Mouse (Mus musculus) monocyte, adult 5-6 weeks (primary cell): ENCODE results near the gene 2310022A10Rik. TPM values are rescaled to one million over a fixed set of nuclear protein-coding genes. Genes with fewer than 3 reads are reported as not detected.
"Not testable (repeated sequence)": the region's sequence is repeated elsewhere in the genome, so short reads cannot be mapped to it uniquely, and the experiment has no call there.

ENCODE experiments used
- ATAC-seq: fragments of 153-309, 156-312 bp; replicated peaks from 2 replicates; pipeline ENCODE4 v1.8.0; 2017; ENCODE audit warnings: mild to moderate bottlenecking; ENCODE audit not compliant: low TSS enrichment, insufficient number of reproducible peaks, severe bottlenecking, poor library complexity, low FRiP score
- total RNA-seq: library from RNA; stranded (forward); fragments of 200-1000, 200-491, 200-594 nt; gene quantifications from 3 replicates; pipeline ENCODE4 v1.2.3, GENCODE M21; 2017

2310022A10Rik gene
- total RNA-seq, 1 experiment from 2014 or later, result 3.6 TPM

DNA sequence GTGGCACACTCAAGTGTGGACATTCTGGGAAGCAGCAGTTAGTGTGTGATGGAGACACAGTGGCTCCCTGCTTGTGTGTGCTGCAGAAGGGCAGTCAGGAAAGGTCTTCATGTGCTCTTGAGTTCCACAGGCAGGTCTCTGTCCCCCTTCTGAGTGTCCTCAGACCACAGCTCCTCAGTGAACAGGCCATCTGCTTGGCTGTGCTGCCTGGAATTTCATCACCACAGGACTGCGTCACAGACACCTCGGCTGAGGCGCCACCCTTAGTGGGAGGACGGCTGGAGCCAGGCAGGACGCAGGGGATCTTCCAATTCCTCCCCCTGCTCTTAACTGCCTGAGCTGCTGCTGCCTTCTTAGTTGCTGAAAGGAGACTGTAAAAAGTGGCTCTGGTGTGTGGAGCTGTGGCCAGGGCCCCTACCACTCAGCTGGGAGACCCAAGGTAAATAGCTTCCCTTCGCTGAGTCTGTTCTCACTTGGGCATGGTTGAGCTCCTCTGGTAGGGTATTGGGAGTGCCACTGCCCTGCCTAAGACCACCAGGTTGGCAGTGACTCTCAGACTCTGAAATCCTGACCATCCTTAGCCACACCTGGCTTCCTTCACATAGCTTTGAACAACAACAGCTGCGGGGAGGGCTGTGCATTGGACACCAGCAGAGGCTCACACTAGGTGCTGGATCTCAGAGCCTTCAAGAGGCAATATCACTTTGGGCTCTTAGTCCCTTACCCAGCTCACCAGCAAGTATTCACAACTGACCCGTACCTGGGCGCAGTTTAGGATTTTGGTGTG lies 52.7 kb downstream of the 2310022A10Rik start:
- ATAC-seq, result 0 out of 2 replicates have a peak, but pooled peaks have one; percentile 40

DNA sequence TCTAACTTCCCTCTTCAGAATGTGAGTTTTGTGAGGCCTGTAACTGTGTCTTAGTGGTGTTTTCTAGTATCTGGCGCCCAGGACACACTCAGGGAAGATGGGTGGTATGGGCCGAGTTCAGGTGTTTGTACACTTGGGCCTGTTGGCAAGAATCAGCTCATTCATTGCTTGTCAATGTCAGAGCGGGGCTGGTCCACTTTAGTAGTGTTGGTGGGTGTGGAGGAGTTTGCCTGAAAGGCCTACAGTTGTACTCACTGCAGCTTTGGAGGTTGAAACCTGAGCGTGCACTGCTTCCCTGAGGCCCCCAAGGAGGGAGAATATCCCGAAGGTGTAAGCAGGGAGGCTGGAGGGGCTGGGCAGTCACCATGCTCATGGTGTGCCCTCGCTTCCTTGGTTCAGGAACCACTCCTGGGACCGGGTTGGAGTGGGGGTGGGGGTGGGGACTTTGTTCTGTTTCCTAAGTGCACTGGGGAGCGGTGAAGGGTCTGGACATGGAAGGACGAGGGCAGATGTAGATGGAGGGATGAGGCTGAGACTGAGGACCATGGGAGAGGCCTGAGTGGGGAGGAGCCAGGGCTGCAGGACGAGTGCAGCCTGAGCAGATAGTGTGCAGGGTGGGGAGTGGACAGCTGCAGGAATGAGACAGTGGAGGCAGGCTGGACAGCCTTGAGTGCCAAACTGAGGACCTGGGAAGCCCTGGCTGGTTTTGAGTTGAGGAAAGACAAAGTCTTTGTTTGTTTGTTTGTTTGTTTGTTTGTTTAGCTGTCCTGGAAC lies 53.6 kb downstream of the 2310022A10Rik start:
- no peak for ATAC-seq

DNA sequence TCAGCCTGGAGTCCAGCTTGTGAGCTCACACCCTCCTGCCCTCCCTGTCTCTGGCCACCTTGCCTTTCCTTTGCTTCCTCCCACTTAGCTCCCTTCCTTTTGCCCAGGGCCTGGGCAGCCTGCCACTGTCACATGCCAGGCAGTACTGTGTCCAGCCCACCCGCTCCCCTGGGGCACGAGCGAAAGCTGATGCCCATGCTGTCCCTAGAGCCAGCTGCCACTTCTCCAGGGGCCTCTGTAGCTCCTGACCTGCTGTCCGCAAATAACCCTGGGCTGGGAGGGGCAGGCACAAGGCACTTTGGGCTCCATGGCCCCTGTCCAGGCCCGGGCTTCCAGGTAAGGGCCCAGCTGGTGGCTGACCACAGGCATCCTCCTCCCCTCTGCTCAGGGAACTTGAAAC lies 54.5 kb downstream of the 2310022A10Rik start:
- no peak for ATAC-seq

DNA sequence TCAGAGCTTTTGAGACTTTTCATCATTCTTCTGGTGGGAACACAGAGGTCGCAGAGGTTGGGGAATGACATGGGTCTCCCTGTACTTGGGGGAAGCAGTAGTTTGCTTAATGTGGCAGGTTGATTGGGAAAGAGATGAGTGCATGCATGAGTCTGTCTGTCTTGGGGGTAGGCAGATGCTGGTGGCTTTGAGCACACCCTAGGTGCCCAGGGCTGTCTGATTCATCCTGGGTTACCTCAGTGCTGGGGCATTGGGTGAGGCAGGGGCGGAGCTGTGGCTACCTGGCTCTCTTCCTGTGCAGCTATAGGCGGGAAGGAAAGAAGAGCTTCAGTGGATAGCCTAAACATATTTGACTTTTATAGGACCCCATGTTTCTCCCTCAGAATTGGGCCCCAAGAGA lies 55.1 kb downstream of the 2310022A10Rik start:
- ATAC-seq, result no peak

DNA sequence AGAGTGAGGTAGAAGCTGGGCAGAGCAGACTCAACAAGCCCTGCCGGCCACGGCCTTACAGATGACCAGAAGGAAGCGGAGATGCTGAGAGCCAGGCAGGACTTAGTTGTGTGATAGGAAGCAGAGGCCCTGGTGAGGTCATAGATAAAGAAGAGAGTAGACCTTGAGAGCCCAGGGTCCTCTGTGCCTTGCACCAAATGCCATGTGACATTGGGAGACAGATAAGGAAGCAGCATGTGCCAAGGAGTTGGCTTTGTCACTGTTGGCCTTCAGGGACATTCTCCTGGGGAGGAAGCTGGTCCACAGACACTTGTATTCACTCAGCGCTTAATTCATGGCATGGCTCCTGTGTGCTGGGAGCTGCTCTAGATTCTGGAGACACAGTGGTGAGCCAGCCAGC lies 56.3 kb downstream of the 2310022A10Rik start:
- ATAC-seq, result no peak

DNA sequence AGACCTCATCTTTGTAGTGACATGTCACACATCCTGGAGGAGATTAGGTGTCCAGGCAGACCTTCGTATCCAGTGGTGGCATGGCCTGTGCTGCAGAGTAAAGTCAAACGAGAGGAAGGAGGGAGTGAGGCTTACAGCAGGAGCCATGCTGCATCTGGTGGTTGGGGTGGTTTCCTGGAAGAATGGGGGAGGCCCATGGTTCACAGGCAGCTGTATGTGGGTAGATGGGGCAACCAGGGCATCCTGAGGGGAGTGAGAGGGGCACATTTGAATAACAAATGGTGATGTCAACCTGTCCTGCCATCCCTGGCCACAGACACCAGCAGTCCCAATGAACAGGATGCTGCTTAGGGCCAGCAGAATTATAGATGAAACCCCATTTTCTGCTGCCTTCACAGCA lies 56.7 kb downstream of the 2310022A10Rik start:
- no peak for ATAC-seq

DNA sequence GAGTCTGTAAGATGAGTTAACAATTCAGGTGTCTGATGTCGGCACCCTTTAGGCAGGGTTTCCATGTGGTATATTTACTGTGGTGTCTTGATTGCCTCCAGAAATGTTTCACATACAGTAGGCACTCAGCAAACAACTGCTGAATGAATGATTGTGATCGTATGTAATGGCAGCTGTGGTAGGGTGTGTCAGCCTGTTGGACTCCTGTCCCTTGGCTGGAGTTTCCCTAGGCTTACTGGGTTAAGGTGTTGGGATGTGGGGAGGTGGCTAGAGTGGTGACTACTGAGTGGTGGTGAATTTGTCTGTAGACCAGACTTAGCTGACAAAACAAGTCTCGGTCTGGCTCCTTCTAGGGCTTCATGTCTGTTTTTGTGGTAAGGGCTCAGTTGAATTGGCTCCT lies 57.3 kb downstream of the 2310022A10Rik start:
- no peak for ATAC-seq

DNA sequence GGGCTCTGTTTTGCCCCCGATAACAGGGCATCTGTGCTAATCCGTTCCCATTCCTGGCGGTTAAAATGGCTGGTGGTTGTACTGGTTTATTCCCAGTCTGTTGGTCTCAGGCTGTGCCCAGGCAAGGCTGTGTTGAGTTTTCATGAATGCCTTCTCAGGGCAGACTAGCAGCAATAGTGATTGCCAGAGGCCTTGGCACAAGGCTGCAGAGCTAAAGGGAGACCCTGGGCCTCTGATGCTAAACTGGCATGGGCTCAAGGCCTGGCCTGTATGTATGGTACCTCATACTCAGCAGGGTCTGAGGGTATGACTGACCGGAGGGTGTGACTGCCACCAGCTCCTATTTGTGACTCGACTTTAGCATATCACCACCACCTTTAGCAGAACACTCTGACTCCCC lies 57.8 kb downstream of the 2310022A10Rik start:
- no peak for ATAC-seq

DNA sequence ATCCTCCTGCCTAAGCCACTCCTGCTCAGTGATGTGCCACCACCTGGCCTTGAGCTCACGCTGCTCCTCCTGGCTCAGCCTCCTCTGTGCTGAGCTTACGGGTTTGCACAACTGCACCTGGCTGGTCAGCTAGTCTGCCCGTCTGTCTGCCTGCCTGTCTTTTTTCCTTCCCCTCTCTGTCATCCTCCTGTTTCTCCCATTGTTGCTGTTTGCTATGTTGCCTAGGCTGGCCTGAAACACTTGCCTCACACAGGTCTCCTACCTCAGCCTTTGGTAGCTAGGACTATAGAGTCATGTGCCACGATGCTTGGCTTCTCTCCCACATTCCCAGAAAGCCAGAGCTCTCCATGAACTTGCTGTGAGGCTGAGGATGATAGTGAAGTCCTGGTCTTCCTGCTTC lies 59.9 kb downstream of the 2310022A10Rik start:
- no peak for ATAC-seq

DNA sequence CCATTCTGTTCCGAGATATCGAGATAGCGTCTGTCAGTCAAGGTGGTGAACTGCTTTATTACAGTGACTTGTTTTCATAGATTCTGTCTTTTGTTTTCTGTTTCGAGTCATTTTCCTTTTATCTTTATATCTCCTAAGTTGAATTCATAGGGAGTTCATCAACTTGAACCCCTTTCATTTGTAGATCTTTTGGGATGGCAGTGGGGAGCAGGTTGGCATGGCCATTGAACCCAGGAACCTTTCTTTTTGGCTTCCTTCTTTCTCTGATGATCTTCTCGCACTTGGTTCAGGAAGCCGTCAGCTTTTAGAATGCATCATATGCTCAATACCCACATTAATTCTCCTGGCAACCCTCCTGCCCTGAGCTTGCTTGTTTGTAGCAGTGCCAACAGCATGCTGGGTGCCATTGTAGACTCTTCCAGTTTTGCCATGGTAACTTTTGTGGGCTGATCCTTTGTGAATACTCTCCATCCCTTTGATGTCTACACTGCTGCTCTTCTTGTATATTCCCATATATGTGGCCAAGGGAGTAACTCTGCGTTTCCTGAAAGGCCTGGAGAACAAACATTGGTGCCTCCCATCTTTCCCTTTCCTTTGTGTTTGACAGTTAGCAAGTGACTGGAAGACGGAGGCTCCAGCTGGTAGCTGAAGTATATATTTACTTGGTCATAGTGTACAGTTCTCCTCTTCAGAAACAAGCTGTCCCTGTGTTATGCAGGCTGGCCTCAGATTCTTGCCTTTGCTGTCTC lies 60.9 kb downstream of the 2310022A10Rik start:
- ATAC-seq, result no peak

DNA sequence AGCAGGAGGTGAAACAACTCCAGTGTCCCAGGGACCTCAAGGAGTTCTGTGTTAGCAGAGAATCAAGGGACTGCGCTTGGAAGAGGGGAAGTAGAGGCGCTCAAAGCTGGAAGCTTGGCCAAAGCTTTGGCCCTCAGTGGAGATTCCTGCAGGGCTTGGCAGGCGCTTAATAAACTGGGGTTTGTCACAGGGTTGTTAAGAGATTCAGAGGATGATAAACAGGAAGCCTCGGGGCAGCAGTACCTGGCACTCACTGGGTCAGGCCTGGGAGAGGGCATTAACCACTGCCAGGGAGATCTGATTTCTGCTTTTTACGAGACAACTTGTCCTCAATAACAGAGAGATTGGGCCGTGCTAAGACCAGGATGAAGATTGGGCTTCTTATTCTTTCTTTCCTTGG lies 68.0 kb downstream of the 2310022A10Rik start:
- no peak for ATAC-seq

DNA sequence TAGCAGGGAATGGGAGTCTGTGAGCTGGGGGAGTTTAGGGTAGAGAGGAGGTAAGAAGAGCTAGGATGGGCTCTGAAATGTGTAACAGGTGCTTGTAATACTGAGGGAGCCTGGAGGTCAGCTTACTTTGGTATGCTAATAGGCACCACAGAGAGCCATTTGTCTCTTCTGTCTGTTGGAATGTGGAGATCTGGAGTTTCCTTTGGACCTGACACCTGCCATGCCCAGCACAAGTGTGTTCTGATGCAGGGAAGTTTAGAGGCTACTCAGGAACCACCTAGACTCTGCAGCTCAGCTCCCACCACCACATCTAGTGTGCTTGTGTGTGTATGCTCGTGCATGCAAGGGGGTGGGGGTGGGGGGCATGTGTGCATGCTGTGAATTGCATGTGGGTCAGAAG lies 69.2 kb downstream of the 2310022A10Rik start:
- no peak for ATAC-seq

DNA sequence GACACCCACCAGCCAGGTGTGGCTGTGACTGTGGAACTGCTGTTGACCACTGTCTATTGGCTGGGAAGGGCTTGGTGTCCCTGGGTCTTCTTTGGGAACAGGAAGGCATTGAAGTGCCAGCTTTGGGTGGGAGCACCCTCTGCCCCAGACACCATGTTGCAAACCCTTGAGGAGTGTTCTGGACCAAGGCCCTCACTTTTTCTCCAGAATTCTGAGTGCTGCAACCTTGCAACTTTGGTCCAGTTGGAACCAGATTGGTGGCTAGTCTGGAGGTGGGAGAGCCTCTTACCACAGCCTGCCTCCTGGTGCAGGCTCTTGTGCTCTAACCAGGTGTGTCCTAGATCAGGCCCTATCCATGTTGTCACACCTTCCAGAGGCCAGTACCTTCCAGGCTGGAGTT lies 71.9 kb downstream of the 2310022A10Rik start:
- ATAC-seq, result no peak

DNA sequence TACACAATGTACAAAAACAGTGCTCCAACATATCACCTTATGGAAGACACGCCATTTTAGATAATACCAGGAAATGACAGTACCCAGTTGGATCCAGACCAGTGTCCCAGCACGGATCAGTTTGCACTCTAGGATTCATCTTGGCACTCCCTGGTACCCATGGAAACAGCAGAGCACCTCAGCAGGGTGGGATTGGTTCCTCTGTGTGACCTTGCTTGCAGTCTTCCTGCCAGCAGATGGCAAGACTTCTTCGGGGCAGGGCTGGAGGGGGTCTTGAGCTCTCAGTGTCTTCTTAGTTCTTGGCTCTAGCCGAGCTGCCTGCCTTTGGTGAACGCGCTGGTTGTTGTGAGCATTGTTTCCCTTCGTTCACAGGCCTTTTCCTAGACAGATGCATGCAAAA lies 74.7 kb downstream of the 2310022A10Rik start:
- ATAC-seq, result no peak

DNA sequence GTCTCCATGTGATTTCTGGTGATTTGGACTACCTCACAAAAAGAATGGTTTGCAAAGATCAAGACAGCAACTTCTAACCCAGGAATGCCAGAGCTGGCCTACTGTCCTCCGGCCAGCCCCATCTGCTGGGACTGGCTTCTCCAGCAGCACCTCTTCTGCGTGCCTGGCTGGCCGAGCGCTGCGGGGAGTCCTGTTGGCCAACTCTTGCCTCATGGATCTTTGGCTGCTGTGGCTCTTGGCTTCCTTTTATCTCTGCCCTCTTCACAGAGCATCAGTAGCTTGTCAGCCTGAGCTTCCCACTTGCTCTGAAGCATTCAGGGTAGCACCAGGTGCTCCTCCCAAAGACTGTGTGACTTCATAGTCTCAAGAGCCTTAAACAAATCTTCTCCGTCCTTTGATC lies 75.2 kb downstream of the 2310022A10Rik start:
- ATAC-seq, result no peak

DNA sequence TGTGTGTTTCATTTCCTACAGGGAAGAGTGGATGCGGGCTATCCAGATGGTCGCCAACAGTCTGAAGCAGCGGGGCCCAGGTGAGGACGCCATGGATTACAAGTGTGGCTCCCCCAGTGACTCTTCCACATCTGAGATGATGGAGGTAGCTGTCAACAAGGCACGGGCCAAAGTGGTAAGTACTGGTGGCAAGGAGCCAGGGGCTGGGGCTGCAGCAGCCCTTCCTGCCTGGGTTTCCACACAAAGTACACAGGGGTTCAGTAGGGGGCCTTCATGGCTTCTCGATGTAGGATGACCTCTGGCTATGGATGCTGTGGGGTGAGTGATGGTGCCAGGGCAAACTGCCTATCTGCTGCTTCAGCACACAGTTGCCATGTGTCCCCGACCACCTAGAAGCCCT lies 75.8 kb downstream of the 2310022A10Rik start:
- not testable (repeated sequence) for ATAC-seq

DNA sequence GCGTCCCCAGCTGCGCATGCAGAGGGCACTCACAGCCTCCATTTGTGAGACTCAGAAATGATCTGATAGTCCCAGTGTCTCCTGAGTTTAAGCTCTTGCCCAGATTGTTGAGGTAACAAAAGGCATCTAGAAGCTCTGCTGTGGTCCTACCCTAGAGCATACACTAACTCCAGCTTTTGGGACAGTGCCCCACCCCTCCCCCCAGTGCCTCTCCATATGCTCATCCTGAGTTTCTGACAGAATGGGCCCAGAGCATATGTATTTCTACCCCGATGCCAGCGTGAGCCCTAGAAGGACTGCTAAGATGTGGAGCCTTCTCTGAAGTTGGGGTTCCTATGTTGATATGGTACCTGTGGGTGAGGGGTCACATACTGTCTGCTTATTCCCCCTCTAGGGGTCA lies 78.4 kb downstream of the 2310022A10Rik start:
- no peak for ATAC-seq
